Mouse (Mus musculus) stomach, embryonic 15.5 days (tissue): ENCODE data around the gene Shb. TPM values are rescaled to one million over a fixed set of nuclear protein-coding genes. Genes with fewer than 3 reads are reported as not detected.
"Not testable (repeated sequence)": the region's sequence is repeated elsewhere in the genome, so short reads cannot be mapped to it uniquely, and the experiment has no call there.

Experiments used
- ATAC-seq: fragments of 200-750 bp; cut with Nextera tagmentation; 2 replicates; pipeline ENCODE4 v1.8.0; 2017; ENCODE audit warnings: low read depth, moderate number of reproducible peaks, moderate TSS enrichment; ENCODE audit not compliant: insufficient read depth, low FRiP score
- H3K27ac ChIP-seq: fragments of 300-500 bp; sonication (generic); 2 replicates; pipeline ENCODE4 v1.5.1; 2015; ENCODE audit warnings: mild to moderate bottlenecking, inconsistent platforms
- H3K27me3 ChIP-seq: fragments of 300-500 bp; sonication (generic); replicated peaks from 2 replicates; pipeline ENCODE4 v1.6.1; 2015; ENCODE audit warnings: inconsistent platforms
- H3K36me3 ChIP-seq: fragments of 300-500 bp; sonication (generic); 2 replicates; pipeline ENCODE4 v1.6.1; 2015; ENCODE audit warnings: inconsistent platforms
- H3K4me1 ChIP-seq: fragments of 300-500 bp; sonication (generic); 2 replicates; pipeline ENCODE4 v1.6.1; 2015; ENCODE audit warnings: inconsistent platforms
- H3K4me2 ChIP-seq: fragments of 300-500 bp; sonication (generic); 2 replicates; pipeline ENCODE4 v1.6.1; 2015; ENCODE audit warnings: mild to moderate bottlenecking, inconsistent platforms
- H3K4me3 ChIP-seq: fragments of 300-500 bp; sonication (generic); replicated peaks from 2 replicates; pipeline ENCODE4 v1.5.1; 2015; ENCODE audit warnings: inconsistent platforms
- H3K9ac ChIP-seq: fragments of 300-500 bp; sonication (generic); 2 replicates; pipeline ENCODE4 v1.6.1; 2015; ENCODE audit warnings: inconsistent platforms
- H3K9me3 ChIP-seq: fragments of 300-500 bp; sonication (generic); 2 replicates; pipeline ENCODE4 v1.6.1; 2016; ENCODE audit warnings: inconsistent platforms
- WGBS: fragments of 180-500 bp; shearing (Covaris S2); methylation state at CpG from one replicate; pipeline ENCODE4 v1.1.7; 2015; 5-methylcytosine and 5-hydroxymethylcytosine counted together
- polyA plus RNA-seq: library from polyadenylated mRNA; unstranded; fragments of >200 nt; fragmentation: Nextera tagmentation; extraction: Ambion mirVana; gene quantifications from 2 replicates; pipeline ENCODE4 v1.2.1, GENCODE M21; 2015

Shb gene
- polyA plus RNA-seq, 1 experiment from 2014 or later: 5.8 TPM

GRCm38 (mm10) chr4:45407703-45408334 is 124.5 kb downstream of the Shb start:
- H3K4me3 ChIP-seq: peak overlapping the region; percentile 91
- H3K9me3 ChIP-seq: no peaks in the 10 kb centered on the region
- no peaks in the 10 kb centered on the region for H3K27me3 ChIP-seq
- H3K27ac ChIP-seq: peak overlapping the region; percentile 91
- H3K4me1 ChIP-seq: peaks cover 20% of the 10 kb centered on the region
- WGBS: 1% methylated on average over 19 of the region's 19 CpGs
- ATAC-seq: no peak
- H3K4me2 ChIP-seq: peak overlapping the region; percentile 88
- H3K36me3 ChIP-seq: peaks cover 14% of the 10 kb centered on the region
- H3K9ac ChIP-seq: peak overlapping the region; percentile 93

DNA sequence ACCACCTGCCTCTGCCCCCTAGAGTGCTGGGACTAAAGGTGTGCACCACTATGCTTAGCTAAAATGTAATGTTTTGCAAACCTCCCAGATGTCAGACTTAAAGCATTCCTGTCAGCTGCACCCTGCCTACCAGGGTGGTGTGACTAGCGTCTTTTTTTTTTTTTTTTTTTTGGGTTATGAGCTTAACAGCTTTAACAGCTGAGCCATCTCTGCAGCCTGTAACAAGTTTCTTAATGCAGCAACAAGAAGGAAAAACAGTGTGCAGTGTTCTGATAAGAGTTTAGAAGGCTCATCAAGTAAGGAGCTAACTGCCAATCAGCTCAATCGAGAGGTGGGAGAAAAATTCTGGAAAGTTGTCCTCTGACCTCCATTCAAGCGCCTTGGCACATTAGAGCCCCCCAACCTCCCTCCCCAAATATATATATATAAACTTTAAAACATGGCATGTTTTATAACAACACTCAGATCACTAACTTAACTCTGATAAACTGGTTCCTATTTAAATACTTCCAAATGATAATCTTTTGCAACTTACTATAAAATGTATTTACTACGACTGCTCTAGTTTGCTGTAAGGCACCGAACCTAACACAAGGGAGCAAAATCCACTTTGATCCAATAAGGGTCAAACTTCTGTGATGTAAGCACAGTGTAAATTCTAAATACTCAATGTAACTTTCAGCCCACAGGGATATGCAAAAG is 125.1 kb downstream of the Shb start:
- ATAC-seq: no peak
- Histone ChIP-seq H3K27me3 (no peaks in the 10 kb centered on the region), H3K27ac (peak overlapping the region; percentile 91; the same call in 1 of the 2 replicates), H3K4me1 (peaks cover 20% of the 10 kb centered on the region), H3K4me3 (peak overlapping the region; percentile 91), H3K9ac (peak overlapping the region; percentile 93; the same call in 1 of the 2 replicates), H3K4me2 (peak overlapping the region; percentile 88), H3K36me3 (peaks cover 14% of the 10 kb centered on the region), H3K9me3 (no peaks in the 10 kb centered on the region)
- 33% methylated on average over 5 of the region's 5 CpGs for WGBS

DNA sequence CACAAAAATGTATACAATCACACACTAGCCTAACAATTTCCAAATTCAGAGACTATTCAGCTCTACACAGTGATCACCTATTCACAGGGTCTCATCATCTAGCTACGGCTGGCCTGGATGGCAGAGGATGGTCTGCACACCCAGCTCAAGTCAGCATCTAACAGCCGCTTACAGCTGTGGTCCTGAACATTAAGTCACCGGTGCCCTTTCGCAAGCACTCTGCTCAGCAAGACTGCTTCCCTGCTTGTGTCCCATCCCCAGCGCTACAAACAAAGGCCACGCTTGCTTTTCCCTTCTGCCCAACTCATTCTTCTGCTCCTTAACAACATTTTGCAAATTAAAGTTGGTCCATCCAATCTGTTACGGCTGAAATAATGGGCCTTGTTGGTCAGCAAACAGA is 125.9 kb downstream of the Shb start:
- no peak overlapping the region for H3K9ac ChIP-seq
- H3K4me2 ChIP-seq: peak overlapping the region; percentile 88
- H3K36me3 ChIP-seq: peaks cover 18% of the 10 kb centered on the region
- H3K4me3 ChIP-seq: no peak overlapping the region; the same call in 1 of the 2 replicates
- WGBS: 73% methylated on average over 7 of the region's 7 CpGs
- peaks cover 20% of the 10 kb centered on the region for H3K4me1 ChIP-seq
- H3K9me3 ChIP-seq: no peaks in the 10 kb centered on the region
- no peaks in the 10 kb centered on the region for H3K27me3 ChIP-seq
- no peak for ATAC-seq
- no peak overlapping the region for H3K27ac ChIP-seq

GRCm38 (mm10) chr4:45405315-45405714 is 127.0 kb downstream of the Shb start:
- Histone ChIP-seq H3K4me3 (no peak overlapping the region), H3K27me3 (no peaks in the 10 kb centered on the region), H3K36me3 (peaks cover 18% of the 10 kb centered on the region), H3K9me3 (no peaks in the 10 kb centered on the region), H3K9ac (no peak overlapping the region), H3K4me1 (peaks cover 20% of the 10 kb centered on the region), H3K4me2 (no peak overlapping the region; the same call in 1 of the 2 replicates), H3K27ac (no peak overlapping the region; the same call in 1 of the 2 replicates)
- ATAC-seq: no peak
- WGBS: 62% methylated on average over 7 of the region's 7 CpGs

DNA sequence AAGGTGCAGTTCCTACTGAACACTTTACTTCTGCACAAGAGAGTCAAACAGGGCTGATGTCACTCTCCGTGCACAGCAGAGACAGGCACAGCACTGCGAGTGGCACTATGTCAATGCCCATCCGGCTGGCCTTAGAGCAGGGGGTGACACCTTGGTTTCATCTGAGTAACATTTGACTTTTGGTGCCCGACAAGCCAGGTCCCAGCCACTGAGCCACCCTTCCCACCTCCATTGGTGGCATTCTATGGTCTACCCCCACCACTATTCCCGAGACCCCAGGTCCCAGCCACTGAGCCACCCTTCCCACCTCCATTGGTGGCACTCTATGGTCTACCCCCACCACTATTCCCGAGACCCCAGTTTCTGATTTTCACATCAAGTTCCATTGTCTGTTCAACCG is 128.2 kb downstream of the Shb start:
- WGBS: 92% methylated on average over 7 of the region's 7 CpGs
- Histone ChIP-seq H3K36me3 (peaks cover 28% of the 10 kb centered on the region), H3K4me1 (peaks cover 20% of the 10 kb centered on the region), H3K9me3 (no peaks in the 10 kb centered on the region), H3K27ac (no peak overlapping the region), H3K9ac (no peak overlapping the region), H3K4me2 (no peak overlapping the region), H3K27me3 (no peaks in the 10 kb centered on the region), H3K4me3 (no peak overlapping the region)
- no peak for ATAC-seq

DNA sequence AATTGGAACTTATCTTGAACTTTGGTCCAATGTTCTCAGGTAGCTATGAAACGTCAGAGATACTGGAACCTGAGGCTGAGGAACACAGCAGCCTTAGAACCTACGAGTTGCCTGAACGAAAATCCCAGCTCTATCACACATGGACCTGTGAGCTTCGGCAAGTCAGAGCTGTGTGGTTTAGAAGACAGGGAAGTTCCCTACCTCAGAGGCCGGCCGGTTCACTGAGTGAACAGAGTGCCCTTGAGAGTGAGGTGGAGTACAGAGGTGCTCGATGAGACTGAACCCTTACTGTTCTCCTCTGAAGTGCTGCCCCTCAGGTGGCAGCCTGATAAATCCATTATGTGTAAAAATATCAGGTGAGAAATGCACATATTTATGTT is 128.8 kb downstream of the Shb start:
- WGBS: 73% methylated on average over 7 of the region's 7 CpGs
- Histone ChIP-seq H3K27me3 (no peaks in the 10 kb centered on the region), H3K36me3 (peaks cover 32% of the 10 kb centered on the region), H3K9me3 (no peaks in the 10 kb centered on the region), H3K4me2 (peak overlapping the region; percentile 10; the same call in 1 of the 2 replicates), H3K27ac (peak overlapping the region; percentile 59; the same call in 1 of the 2 replicates), H3K4me3 (no peak overlapping the region; the same call in 1 of the 2 replicates), H3K4me1 (peaks cover 20% of the 10 kb centered on the region), H3K9ac (no peak overlapping the region)
- ATAC-seq: no peak

DNA sequence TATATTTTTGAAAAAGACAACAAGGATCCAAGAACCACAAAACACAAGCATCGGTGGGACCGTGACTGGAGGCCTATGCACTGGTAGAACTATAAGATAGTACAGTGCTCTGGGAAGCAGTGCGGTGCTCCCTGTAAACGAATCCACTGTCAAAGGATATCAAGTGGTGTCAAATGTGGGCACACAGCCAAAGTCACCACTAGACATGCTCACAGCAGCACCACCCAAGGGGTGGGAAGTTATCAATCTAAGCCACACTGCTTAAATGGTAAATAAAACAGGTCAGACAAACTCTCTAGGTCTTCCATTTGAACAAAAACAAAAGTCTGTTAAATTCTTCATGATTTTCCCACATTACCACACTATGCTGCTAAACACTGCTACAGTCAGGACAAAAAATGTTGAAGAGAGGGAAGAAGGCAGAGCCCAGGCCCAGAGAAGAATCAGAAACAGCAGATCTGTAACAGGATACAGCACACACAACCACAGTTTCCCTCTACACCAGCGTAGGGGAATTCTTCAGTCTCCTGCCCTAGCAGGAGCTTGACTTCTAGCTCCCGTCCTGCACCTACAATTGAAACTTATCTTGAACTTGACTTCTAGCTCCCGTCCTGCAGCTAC is 129.3 kb downstream of the Shb start:
- ATAC-seq: peak; percentile 84
- no peak overlapping the region for H3K4me2 ChIP-seq
- H3K4me3 ChIP-seq: no peak overlapping the region; the same call in 1 of the 2 replicates
- no peak overlapping the region for H3K9ac ChIP-seq
- no peaks in the 10 kb centered on the region for H3K9me3 ChIP-seq
- peaks cover 20% of the 10 kb centered on the region for H3K4me1 ChIP-seq
- no peaks in the 10 kb centered on the region for H3K27me3 ChIP-seq
- 65% methylated on average over 7 of the region's 7 CpGs for WGBS
- peaks cover 32% of the 10 kb centered on the region for H3K36me3 ChIP-seq
- peak overlapping the region; percentile 59; the same call in 1 of the 2 replicates for H3K27ac ChIP-seq

DNA sequence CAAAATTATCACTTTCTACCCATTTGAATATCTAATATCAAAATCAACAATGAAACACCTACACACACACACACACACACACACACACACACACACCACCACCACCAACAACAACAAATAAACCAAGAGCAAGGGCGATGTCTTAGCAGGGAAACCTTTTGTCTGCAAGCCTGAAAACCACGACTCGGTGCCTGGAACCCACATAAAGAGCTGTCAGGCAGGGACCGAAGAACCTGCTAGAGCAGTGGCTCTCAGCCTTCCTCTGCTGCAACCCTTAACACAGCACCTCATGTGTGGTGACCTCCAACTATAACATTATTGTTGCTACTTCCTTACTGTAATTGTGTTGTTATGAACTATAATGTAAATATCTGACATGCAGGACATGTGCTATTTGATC is 130.0 kb downstream of the Shb start:
- H3K9me3 ChIP-seq: no peaks in the 10 kb centered on the region
- no peak overlapping the region for H3K27ac ChIP-seq
- no peak overlapping the region for H3K4me2 ChIP-seq
- H3K27me3 ChIP-seq: no peaks in the 10 kb centered on the region
- H3K36me3 ChIP-seq: peaks cover 32% of the 10 kb centered on the region
- peaks cover 16% of the 10 kb centered on the region for H3K4me1 ChIP-seq
- no peak overlapping the region for H3K9ac ChIP-seq
- WGBS: 91% methylated on average over 4 of the region's 4 CpGs
- no peak for ATAC-seq
- H3K4me3 ChIP-seq: no peak overlapping the region

- Histone ChIP-seq H3K4me3 (no peak overlapping the region), H3K27me3 (no peaks in the 10 kb centered on the region), H3K4me1 (no peaks in the 10 kb centered on the region), H3K9ac (no peak overlapping the region), H3K4me2 (no peak overlapping the region), H3K27ac (no peak overlapping the region), H3K9me3 (no peaks in the 10 kb centered on the region), H3K36me3 (peaks cover 35% of the 10 kb centered on the region)
- ATAC-seq: no peak
- whole genome bisulfite sequencing: 94% methylated on average over 45 of the region's 45 CpGs
Measured at GRCm38 (mm10) chr4:45399421-45400210, 132.7 kb downstream of the Shb start.

GRCm38 (mm10) chr4:45398315-45398714 is 134.0 kb downstream of the Shb start:
- H3K27me3 ChIP-seq, ATAC-seq, H3K4me3 ChIP-seq, H3K4me1 ChIP-seq, H3K9ac ChIP-seq, H3K27ac ChIP-seq, H3K9me3 ChIP-seq, H3K4me2 ChIP-seq: not testable (repeated sequence)
- WGBS: 86% methylated on average over 5 of the region's 5 CpGs
- peaks cover 25% of the 10 kb centered on the region for H3K36me3 ChIP-seq

DNA sequence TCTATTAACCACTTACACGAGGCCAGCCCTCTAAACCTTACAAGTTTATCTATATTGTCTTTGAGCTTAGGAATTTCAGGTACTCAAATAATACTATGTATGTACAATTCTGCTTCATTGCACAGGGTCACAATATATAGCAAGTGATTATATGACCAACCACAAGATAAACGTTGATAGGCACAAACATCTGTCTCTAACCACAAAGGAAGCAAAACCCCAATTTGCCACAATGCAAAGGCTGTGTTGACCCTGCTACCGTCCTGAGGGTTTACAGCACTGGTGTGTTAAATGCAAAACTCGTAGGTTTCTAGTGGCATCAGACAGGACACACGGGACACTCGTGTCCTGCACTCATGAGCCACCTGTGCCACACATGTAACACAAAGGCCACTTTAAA is 136.1 kb downstream of the Shb start:
- 81% methylated on average over 6 of the region's 6 CpGs for WGBS
- not testable (repeated sequence) for H3K4me3 ChIP-seq, H3K4me2 ChIP-seq, ATAC-seq, H3K9ac ChIP-seq, H3K27ac ChIP-seq, H3K27me3 ChIP-seq, H3K4me1 ChIP-seq, H3K9me3 ChIP-seq
- H3K36me3 ChIP-seq: peaks cover 16% of the 10 kb centered on the region
